Mouse (Mus musculus): ENCODE results near the gene Galnt2. TPM values are rescaled to one million over a fixed set of nuclear protein-coding genes. Genes with fewer than 3 reads are reported as not detected.

Gene Galnt2
- polyA plus RNA-seq, 1 experiment, result 43.9 TPM

- Histone ChIP-seq H3K4me3 (ENCODE audit: insufficient read depth, low read length) (no peak overlapping the region), H3K27ac (ENCODE audit: insufficient read depth, low read depth, low read length) (no peak overlapping the region), H3K4me1 (ENCODE audit: control insufficient read depth, insufficient read depth, low read length) (no peaks in the 10 kb centered on the region)
- TF ChIP-seq CTCF (IDR thresholded peaks at IDR 0.05; ENCODE audit: low read depth, low read length) (no peak), POLR2A (IDR thresholded peaks at IDR 0.05; ENCODE audit: borderline replicate concordance, low read depth, low read length) (no peak)
Observed at GRCm38 (mm10) chr8:124373753-124374152, 142.6 kb downstream of the Galnt2 start.

- H3K4me1 ChIP-seq (ENCODE audit: control insufficient read depth, insufficient read depth, low read length), result no peaks in the 10 kb centered on the region
- no peak for TF ChIP-seq CTCF (IDR thresholded peaks at IDR 0.05; ENCODE audit: low read depth, low read length)
- TF ChIP-seq POLR2A (IDR thresholded peaks at IDR 0.05; ENCODE audit: borderline replicate concordance, low read depth, low read length), result no peak
- H3K4me3 ChIP-seq (ENCODE audit: insufficient read depth, low read length), result no peak overlapping the region
- no peak overlapping the region for H3K27ac ChIP-seq (ENCODE audit: insufficient read depth, low read depth, low read length)
Observed at GRCm38 (mm10) chr8:124375168-124375567, 144.0 kb downstream of the Galnt2 start.

- H3K4me3 ChIP-seq (ENCODE audit: insufficient read depth, low read length), result no peak overlapping the region
- H3K4me1 ChIP-seq (ENCODE audit: control insufficient read depth, insufficient read depth, low read length), result no peaks in the 10 kb centered on the region
- TF ChIP-seq CTCF (IDR thresholded peaks at IDR 0.05; ENCODE audit: low read depth, low read length) (no peak), POLR2A (IDR thresholded peaks at IDR 0.05; ENCODE audit: borderline replicate concordance, low read depth, low read length) (no peak)
- no peak overlapping the region for H3K27ac ChIP-seq (ENCODE audit: insufficient read depth, low read depth, low read length)
Observed at GRCm38 (mm10) chr8:124375727-124376126, 144.5 kb downstream of the Galnt2 start.

- no peaks in the 10 kb centered on the region for H3K4me1 ChIP-seq (ENCODE audit: control insufficient read depth, insufficient read depth, low read length)
- no peak overlapping the region for H3K4me3 ChIP-seq (ENCODE audit: insufficient read depth, low read length)
- H3K27ac ChIP-seq (ENCODE audit: insufficient read depth, low read depth, low read length), result no peak overlapping the region
- TF ChIP-seq CTCF (IDR thresholded peaks at IDR 0.05; ENCODE audit: low read depth, low read length), result no peak
- TF ChIP-seq POLR2A (IDR thresholded peaks at IDR 0.05; ENCODE audit: borderline replicate concordance, low read depth, low read length), result no peak
Observed at GRCm38 (mm10) chr8:124376406-124376805, 145.2 kb downstream of the Galnt2 start.

- Histone ChIP-seq H3K4me1 (ENCODE audit: control insufficient read depth, insufficient read depth, low read length) (no peaks in the 10 kb centered on the region), H3K4me3 (ENCODE audit: insufficient read depth, low read length) (no peak overlapping the region), H3K27ac (ENCODE audit: insufficient read depth, low read depth, low read length) (no peak overlapping the region)
- TF ChIP-seq POLR2A (IDR thresholded peaks at IDR 0.05; ENCODE audit: borderline replicate concordance, low read depth, low read length) (no peak), CTCF (IDR thresholded peaks at IDR 0.05; ENCODE audit: low read depth, low read length) (no peak)
Observed at GRCm38 (mm10) chr8:124379289-124379688, 148.1 kb downstream of the Galnt2 start.

- no peak overlapping the region for H3K4me3 ChIP-seq (ENCODE audit: insufficient read depth, low read length)
- no peak for TF ChIP-seq CTCF (IDR thresholded peaks at IDR 0.05; ENCODE audit: low read depth, low read length)
- no peak for TF ChIP-seq POLR2A (IDR thresholded peaks at IDR 0.05; ENCODE audit: borderline replicate concordance, low read depth, low read length)
- H3K27ac ChIP-seq (ENCODE audit: insufficient read depth, low read depth, low read length), result no peak overlapping the region
- H3K4me1 ChIP-seq (ENCODE audit: control insufficient read depth, insufficient read depth, low read length), result no peaks in the 10 kb centered on the region
Observed at GRCm38 (mm10) chr8:124382235-124382634, 151.0 kb downstream of the Galnt2 start.

- Histone ChIP-seq H3K27ac (ENCODE audit: insufficient read depth, low read depth, low read length) (no peak overlapping the region), H3K4me1 (ENCODE audit: control insufficient read depth, insufficient read depth, low read length) (no peaks in the 10 kb centered on the region), H3K4me3 (ENCODE audit: insufficient read depth, low read length) (no peak overlapping the region)
- TF ChIP-seq CTCF (IDR thresholded peaks at IDR 0.05; ENCODE audit: low read depth, low read length), result no peak
- TF ChIP-seq POLR2A (IDR thresholded peaks at IDR 0.05; ENCODE audit: borderline replicate concordance, low read depth, low read length), result no peak
Observed at GRCm38 (mm10) chr8:124384336-124384735, 153.1 kb downstream of the Galnt2 start.

- Histone ChIP-seq H3K4me3 (ENCODE audit: insufficient read depth, low read length) (no peak overlapping the region), H3K27ac (ENCODE audit: insufficient read depth, low read depth, low read length) (no peak overlapping the region), H3K4me1 (ENCODE audit: control insufficient read depth, insufficient read depth, low read length) (no peaks in the 10 kb centered on the region)
- TF ChIP-seq CTCF (IDR thresholded peaks at IDR 0.05; ENCODE audit: low read depth, low read length) (no peak), POLR2A (IDR thresholded peaks at IDR 0.05; ENCODE audit: borderline replicate concordance, low read depth, low read length) (no peak)
Observed at GRCm38 (mm10) chr8:124386225-124386899, 155.2 kb downstream of the Galnt2 start.

GRCm38 (mm10) chr8:124389495-124389894 is 158.3 kb downstream of the Galnt2 start:
- Histone ChIP-seq H3K4me3 (ENCODE audit: insufficient read depth, low read length) (no peak overlapping the region), H3K27ac (ENCODE audit: insufficient read depth, low read depth, low read length) (no peak overlapping the region), H3K4me1 (ENCODE audit: control insufficient read depth, insufficient read depth, low read length) (no peaks in the 10 kb centered on the region)
- TF ChIP-seq CTCF (IDR thresholded peaks at IDR 0.05; ENCODE audit: low read depth, low read length) (no peak), POLR2A (IDR thresholded peaks at IDR 0.05; ENCODE audit: borderline replicate concordance, low read depth, low read length) (no peak)

- TF ChIP-seq POLR2A (IDR thresholded peaks at IDR 0.05; ENCODE audit: borderline replicate concordance, low read depth, low read length), result no peak
- no peak for TF ChIP-seq CTCF (IDR thresholded peaks at IDR 0.05; ENCODE audit: low read depth, low read length)
- Histone ChIP-seq H3K4me1 (ENCODE audit: control insufficient read depth, insufficient read depth, low read length) (no peaks in the 10 kb centered on the region), H3K27ac (ENCODE audit: insufficient read depth, low read depth, low read length) (no peak overlapping the region), H3K4me3 (ENCODE audit: insufficient read depth, low read length) (no peak overlapping the region)
Observed at GRCm38 (mm10) chr8:124391191-124391590, 160.0 kb downstream of the Galnt2 start.

Data from bone marrow macrophage, adult 2 months (primary cell).